Mouse (Mus musculus): Measurements from ENCODE around the gene Zfand6. TPM values are rescaled to one million over a fixed set of nuclear protein-coding genes. Genes with fewer than 3 reads are reported as not detected.
A peak's percentile ranks its signal among the peaks of the same experiment; 100 is the strongest.

The Zfand6 gene
- total RNA-seq, 2 experiments from 2014 or later = 67.9 to 77.0 TPM

GRCm38 (mm10) chr7:84594917-84595303 lies 94.8 kb downstream of the Zfand6 start:
- no peak for DNase-seq (ENCODE audit: low spot score in 2 of 2)

- peak in 1 of 2 experiments; percentile 71 for DNase-seq (ENCODE audit: low spot score in 2 of 2)
Measured at GRCm38 (mm10) chr7:84594087-84594916, 95.5 kb downstream of the Zfand6 start.

GRCm38 (mm10) chr7:84591347-84591746 lies 98.4 kb downstream of the Zfand6 start:
- no peak for DNase-seq (ENCODE audit: low spot score in 2 of 2)

GRCm38 (mm10) chr7:84590622-84591021 lies 99.1 kb downstream of the Zfand6 start:
- DNase-seq (ENCODE audit: low spot score in 2 of 2) = no peak

GRCm38 (mm10) chr7:84587101-84587783 lies 102.5 kb downstream of the Zfand6 start:
- DNase-seq (ENCODE audit: low spot score in 2 of 2) = no peak

- DNase-seq (ENCODE audit: low spot score in 2 of 2) = no peak
Measured at GRCm38 (mm10) chr7:84586360-84587100, 103.2 kb downstream of the Zfand6 start.

- DNase-seq (ENCODE audit: low spot score in 2 of 2) = no peak
Measured at GRCm38 (mm10) chr7:84585086-84585485, 104.7 kb downstream of the Zfand6 start.

GRCm38 (mm10) chr7:84579769-84580168 lies 110.0 kb downstream of the Zfand6 start:
- DNase-seq (ENCODE audit: low spot score in 2 of 2) = no peak

GRCm38 (mm10) chr7:84578841-84579240 lies 110.9 kb downstream of the Zfand6 start:
- peak; percentile 46 to 77 for DNase-seq (ENCODE audit: low spot score in 2 of 2)

GRCm38 (mm10) chr7:84577034-84577433 lies 112.7 kb downstream of the Zfand6 start:
- no peak for DNase-seq (ENCODE audit: low spot score in 2 of 2)

- no peak for DNase-seq (ENCODE audit: low spot score in 2 of 2)
Measured at GRCm38 (mm10) chr7:84566200-84566599, 123.6 kb downstream of the Zfand6 start.

GRCm38 (mm10) chr7:84564236-84564635 lies 125.5 kb downstream of the Zfand6 start:
- no peak for DNase-seq (ENCODE audit: low spot score in 2 of 2)

Other genes with a start within 250 kb of the Zfand6 start
- gene Gm2115, start 161.0 kb downstream of the Zfand6 start, total RNA-seq (2021) = 10 to 100 TPM; 79.9 to 87.8 TPM
- 10 to 100 TPM; 22.9 to 23.7 TPM for gene Fah, start 83.2 kb downstream of the Zfand6 start, total RNA-seq (2021)
- gene Olfr291, start 163.6 kb upstream of the Zfand6 start, total RNA-seq (2021) = not detected

Measured in layer of hippocampus, adult 18-20 months (tissue).